Mouse (Mus musculus) urinary bladder, postnatal 14 days (tissue): ENCODE measurements around the gene Cfap74.
"Not testable (repeated sequence)": the region's sequence is repeated elsewhere in the genome, so short reads cannot be mapped to it uniquely, and the experiment has no call there.

Experiments used
- DNase-seq: peaks from one replicate; pipeline ENCODE4 v3.0.0; 2021; ENCODE audit warnings: low spot score

Cfap74 gene

DNA sequence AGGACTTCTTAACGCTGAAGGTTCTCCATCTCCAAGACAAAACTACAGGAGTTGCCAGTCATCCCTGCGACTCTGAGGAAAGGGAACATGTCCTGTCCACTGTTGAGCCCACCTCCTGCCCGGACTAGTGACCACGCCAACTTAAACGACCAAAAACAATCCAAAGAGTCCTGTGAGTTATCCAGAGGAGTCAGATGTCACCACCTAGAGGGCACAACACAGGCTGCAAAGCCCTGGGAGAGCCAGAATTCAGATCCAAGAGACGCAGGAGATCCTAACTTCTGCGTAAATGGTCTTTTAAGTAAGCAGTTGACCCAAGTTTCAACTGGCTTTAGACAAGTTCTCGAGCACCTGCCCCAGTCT is 314 bp upstream of the Cfap74 start:
- no peak for DNase-seq

DNA sequence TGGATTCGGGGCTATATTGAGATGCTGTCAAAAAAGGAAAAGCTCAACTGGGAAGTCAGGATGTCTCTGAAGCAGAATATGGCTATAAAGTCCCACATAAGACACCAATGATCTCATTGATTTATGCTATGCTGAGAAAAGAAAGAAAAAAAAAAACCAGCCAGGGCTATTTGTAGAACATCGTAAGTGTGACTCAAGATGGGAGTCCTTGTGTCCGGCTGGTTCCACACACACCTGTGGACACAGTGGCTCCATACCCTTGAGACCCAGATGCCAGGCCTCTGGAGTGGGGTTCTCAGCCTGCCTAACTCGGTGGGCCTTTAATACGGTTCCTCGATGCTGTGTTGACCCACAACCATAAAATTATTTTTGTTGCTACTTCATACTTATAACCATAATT is 3.1 kb downstream of the Cfap74 start:
- DNase-seq: no peak

DNA sequence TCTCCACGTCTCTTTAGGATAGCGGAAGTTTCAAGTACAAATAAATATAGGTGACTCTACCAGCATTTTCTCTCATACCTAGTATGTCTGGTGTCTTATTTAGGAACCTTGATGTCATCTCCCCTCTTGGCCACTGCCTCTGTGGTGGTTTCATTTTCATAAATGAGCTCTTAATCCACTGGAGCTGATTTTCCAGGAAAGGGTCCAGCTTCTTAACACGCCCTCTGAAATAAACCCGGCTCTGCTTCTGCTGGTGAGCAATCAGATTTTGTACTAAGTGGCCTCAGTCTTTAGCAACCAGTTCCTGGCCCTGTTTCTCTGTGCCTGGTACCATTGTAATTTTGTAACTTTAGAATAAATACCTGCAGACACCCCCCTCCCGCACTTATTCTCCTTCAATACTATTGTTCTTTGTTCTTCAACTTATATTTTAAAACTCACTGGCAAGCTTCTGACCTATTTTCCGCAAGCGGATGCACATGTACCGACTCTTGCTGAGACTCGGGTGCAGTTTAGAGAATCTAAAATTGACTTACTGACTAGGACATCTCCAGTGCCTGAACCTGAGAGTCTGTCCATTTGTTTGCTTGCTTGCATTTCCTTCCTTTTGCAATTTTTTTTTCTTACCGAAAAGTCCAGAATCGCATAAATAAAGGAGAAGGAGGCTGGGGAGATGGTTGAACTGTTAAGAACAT is 4.8 kb downstream of the Cfap74 start:
- no peak for DNase-seq

DNA sequence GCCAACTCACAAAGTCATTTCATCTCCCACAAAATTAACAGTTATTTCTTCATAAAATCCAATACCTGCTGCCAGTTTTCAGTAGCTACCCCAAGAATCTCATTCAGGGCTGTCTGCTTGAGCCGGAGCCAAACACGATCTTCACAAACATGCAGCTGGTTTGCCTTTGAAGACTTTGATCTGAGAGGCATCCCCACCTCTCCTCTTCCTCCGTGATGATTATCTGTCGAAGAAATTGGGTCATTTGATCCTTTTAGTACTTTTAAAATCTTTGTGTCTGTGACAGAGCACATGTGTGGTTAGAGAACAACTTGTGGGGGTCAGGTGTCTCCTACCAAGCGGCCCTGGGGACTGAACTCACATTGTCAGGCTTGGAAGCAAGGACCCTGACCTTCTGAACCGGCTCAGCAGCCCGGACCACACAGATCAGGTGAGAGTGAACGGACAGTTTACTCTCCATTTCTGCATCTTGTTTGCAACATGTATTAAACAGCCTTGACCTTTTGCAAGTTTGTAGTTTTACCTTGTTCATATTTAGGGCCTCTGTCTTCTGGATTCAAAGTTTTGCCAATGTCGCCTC is 5.8 kb downstream of the Cfap74 start:
- DNase-seq: no peak

DNA sequence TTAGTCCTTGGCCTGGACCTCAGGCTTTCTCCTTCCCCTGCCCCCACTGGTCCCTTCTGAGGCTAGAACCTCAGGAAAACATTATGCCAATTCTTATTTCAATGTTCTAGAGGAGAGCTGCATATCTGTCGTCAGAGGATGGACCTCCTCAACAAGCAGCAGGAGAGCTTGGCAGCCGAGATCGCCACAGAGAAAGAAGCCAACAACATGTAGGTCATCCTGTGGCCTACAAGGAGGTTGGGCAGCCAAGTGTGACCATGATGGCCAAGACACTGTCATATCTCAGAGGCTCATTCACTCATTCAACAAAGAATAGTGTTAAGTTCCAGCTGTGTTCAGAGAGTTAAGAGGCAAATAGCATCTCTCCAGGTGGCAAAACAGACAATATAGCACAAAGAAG is 11.1 kb downstream of the Cfap74 start:
- no peak for DNase-seq

DNA sequence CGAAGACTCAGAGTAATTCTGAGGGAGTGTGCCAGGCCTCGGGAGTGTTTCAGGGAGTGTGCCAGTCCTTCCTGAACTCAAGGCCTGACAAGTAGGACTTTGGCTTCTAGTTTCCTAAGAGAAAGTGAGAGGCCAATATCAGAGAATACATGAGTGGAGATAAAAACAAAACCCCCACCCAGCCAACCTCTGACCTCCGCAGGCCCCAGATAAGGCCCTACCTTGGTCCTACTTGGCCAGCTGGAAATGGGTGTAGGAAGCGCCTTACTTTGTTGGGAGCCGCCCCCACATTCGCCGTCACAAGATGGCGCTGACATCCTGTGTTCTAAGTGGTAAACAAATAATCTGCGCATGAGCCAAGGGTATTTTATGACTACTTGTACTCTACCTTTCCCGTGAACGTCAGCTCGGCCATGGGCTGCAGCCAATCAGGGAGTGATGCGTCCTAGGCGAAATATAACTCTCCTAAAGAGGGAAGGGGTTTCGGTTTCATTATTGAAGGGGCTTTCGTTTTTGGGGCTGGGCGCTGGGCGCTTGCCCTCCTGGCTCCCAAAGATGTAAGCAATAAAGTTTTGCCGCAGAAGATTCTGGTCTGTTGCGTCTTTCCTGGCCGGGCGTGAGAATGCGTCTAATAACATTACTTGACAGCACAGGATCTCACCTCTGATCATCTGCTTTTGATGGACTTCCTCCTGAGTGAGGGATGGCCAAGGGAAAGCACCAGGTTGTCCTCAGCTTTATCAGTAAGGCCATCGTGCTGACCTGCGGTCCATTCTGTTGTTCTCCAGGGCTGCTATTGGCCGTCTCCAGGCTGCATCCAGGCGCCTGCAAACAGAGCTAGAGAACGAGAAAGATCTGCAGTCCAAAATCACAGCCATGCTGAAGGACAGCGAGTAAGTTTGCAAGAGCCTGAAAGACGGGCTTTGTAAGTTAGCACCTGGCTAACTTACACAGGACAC is 12.7 kb downstream of the Cfap74 start:
- DNase-seq: not testable (repeated sequence)

DNA sequence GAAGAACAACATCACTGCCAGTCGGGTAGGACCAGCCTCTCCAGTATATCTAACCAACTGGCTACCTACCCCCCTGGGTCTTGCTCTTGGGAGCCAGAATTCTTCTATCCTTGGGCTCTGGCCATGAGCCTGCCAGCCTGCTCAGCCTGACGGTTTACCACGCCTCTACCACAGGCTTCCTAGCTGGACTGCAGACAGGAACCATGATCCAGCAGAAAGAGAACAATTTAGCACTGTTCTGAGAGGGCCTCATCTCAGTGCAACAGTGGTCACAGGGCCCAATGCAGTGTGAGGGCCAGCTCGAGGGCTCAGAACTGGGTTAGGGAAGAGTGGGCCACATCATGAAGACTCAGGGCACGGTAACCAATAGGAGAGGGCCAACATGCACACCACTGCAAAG is 15.0 kb downstream of the Cfap74 start:
- DNase-seq: no peak

DNA sequence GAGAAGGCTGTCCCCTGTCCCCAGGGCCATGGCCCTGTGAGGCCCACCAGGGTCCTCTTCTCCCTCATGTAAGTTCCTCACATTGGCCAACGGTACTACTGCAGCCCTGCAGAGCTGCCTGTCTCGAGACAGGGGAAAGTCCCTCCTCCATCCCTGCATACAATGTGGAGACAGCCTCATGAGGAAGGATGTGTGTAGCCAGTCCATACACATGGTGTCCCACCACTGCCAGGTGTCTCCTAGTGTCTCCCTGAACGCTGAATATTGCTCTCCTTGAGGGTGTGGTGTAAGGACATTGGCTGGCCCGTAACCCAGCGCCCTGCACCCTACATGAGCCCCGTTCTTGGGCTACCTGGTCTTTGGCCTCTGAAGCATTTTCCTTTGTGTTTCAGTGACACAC is 17.3 kb downstream of the Cfap74 start:
- DNase-seq: no peak

DNA sequence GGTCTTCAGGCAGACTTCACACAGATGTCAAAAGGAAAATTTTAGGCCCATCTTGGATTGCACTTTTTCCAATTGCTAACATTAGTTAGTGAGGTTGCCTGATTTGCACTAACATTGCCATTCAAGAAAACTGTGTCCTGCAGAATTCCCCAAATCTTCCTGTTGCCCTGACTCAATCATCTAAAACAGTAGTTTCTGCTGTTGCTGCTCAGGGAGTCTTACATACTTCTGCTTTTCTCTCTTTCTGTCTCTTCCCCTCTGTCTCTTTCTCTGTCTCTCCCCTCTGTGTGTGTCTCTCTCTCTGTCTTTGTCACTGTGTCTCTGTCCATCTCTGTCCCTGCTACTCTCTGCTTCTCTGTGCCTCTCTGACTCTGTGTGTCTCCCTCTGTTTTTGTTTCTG is 19.5 kb downstream of the Cfap74 start:
- no peak for DNase-seq

DNA sequence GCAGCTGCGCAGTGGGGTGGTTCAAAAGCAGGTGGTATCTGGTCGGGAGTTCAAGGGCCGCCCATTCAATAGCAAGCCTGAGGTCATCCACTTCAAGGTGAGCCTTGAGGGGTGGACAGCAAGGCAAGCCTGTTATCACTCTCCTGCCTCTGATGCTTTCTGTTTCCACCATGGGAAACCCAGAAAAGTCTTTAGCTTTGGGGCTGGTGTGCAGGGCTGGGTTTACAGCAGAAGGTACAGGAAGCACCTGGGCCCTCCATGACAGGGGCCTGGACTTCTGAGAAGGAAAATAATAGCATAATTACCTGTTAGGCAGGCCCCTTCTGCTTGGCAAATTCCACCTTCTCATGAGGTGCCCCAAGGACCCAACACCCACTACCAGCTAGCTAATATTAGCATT is 20.2 kb downstream of the Cfap74 start:
- no peak for DNase-seq

DNA sequence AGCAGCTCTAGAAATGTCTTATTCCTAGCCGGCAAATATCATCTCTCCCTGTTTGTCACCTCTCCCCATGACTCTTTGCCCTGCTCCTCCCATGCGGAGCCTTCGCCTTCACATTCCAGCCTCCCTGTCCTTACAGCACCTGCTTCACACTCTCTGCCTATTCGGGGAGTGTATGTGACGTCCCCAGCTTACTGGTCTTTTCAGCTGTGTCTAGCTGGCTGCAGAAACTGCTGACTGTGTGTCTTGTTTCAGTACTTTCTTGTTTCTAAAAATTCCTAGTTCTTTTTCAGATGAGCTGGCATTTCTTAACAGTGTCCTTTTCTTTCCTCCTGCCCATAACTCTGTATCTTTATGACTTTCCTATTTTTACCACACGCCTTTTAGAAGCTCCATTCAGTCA is 23.4 kb downstream of the Cfap74 start:
- no peak for DNase-seq

DNA sequence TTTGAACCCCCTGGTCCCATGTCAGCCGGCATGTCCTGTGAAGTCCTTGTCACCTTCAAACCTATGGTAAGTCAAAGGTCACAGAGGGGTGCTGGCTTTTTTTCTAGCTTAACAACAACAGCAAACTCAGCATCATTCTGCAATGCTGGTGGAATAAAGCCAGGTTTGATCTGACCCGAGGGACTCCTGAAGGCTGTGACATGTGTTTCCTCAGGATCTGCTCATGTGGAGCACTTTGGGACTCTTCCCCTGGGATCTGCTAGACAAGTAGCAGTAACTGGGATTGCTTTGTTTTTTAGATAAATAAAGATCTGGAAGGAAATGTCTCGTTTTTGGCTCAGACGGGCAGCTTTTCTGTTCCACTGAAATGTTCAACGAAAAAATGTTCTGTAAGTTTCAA is 25.0 kb downstream of the Cfap74 start:
- DNase-seq: no peak

DNA sequence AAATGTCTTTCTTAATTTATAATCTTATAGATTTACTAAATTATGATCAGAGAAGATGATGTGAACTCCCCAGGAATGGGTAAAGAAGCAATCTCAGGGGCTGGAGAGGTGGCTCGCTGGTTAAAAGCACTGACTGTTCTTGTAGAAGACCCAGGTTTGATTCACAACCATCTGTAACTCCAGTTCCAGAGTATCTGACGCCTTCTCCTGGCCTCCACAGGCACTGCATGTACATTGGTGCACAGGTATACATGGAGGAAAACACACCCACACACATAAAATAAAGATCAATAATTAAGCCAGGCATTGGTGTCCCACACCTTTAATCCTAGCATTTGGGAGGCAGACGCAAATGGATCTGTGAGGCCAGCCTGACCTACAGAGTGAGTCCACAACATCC is 33.8 kb downstream of the Cfap74 start:
- no peak for DNase-seq

DNA sequence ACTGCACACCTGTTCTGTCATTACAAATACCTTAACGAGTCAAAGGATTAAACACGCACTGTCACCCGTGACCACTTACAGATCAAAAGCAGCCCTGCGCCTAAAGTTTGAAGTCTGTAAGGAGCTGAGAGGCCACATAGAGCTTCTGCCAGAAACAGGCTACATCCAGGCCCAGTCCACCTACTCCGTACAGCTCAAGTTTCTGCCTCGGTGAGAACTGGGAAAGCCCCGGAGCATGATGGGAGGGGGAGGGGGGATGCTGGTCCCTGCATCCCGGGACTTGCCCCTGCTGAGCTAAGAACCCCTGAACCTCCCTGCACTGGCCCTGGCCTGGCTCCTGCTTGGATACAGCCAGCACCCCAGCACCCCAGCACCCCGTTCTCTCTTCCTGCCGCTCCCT is 42.6 kb downstream of the Cfap74 start:
- DNase-seq: no peak

DNA sequence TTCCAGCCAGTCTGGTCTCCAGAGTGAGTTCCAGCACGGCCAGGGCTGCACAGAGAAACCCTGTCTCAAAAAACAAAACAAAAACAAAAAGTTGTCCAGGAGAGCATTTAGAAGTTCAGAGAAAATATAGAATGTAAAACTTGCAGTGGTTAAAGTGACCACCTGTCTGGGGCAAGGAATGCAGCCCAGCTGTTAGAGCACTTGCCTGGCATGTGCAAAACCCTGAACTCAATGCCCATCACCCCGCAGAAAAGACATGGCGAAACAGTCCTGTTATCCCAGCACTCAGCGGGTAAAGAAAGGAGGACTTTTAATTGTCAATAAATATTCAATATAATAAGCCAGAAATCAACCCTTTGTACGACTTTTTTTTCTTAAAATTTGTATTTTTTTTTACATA is 49.6 kb downstream of the Cfap74 start:
- no peak for DNase-seq

DNA sequence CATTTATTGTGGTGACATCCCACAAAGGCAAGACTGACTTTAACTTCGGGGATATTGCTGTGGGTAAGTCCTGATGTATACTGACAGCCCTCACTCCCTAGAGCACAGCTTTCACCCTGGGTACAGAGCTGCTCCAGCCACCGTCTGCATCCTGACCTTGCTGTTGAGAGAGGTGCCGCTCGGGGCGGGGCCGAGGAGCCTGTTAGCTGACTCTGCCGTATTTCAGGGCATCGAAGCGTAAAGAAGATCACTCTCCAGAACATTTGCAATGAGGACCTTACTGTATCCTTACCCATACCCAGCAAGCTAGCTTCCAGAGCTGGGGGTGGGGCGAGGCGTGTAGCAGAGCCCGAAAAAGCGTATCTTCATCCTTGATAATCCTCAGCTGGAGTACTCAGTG is 54.1 kb downstream of the Cfap74 start:
- DNase-seq: no peak

DNA sequence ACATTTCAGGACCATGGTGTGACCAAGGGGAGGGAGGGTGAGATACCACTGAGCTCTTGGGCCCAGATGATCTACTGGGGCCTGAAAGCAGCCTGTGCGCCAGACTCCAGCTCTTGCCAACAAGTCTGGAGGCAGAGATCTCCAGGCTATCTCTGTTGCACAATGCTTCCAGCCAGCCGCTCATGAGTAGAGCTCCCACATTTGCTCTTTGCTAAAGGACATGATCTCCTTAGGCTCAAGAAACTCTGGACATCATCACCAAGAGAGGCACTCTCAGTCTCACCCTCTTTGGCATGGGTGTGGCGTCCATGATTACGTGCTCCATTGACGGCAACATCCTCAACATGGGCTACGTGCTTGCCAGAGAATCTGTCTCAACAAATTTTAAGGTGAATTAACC is 54.6 kb downstream of the Cfap74 start:
- no peak for DNase-seq

DNA sequence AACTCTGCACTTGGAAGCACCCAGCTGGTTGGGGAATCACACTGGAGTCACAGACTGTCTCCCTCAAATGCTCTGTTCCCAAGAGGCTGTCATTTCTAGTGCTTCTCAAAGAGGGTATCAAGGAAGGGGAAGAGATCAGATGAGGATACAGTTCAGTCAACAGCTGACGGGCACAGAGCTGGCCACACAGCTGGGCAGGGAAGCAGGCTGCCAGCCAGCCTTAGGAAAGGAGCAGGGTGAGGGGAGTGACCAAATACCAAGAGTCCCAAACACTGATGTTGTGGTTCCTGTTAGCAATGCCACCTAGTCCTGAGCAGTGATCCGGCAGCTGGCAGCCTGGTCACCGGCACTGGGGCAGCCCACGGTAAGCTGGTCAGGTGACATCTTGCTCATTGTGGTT is 55.1 kb downstream of the Cfap74 start:
- DNase-seq: no peak

DNA sequence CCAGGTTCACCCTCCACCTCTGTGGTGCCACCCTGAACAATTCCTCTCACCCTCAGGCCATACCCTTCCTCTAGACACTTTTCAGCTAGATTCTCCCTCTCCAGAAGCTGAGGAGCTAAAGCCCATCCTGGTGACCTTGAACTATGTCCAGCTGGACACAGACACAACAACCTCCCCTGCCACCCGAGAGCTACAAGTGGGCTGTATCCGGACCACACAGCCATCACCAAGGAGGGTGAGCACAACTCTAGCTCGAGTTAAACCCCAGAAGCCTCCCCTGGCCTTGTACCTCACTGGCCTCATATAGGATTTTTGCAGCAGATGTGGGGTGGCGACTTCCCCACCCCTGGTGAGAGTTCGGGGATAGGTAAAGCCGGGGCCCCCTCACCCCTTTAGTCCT is 56.6 kb downstream of the Cfap74 start:
- no peak for DNase-seq

DNA sequence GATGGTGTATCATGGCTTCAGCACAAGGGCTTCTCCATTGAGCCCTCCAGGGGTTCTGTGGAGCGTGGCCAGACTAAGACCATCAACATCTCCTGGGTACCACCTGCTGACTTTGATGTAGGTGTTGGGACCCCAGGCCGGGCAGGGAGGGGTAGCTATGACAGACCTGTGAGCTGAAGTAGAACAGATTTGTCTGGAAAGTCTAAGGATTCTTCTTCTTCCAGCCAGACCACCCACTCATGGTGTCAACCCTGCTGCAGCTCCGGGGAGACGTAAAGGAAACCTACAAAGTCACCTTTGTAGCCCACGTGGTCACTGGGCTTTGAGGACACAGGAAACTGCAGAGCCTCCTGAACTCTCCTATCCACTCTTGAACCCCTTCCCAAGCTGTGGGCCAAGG is 57.1 kb downstream of the Cfap74 start:
- no peak for DNase-seq

DNA sequence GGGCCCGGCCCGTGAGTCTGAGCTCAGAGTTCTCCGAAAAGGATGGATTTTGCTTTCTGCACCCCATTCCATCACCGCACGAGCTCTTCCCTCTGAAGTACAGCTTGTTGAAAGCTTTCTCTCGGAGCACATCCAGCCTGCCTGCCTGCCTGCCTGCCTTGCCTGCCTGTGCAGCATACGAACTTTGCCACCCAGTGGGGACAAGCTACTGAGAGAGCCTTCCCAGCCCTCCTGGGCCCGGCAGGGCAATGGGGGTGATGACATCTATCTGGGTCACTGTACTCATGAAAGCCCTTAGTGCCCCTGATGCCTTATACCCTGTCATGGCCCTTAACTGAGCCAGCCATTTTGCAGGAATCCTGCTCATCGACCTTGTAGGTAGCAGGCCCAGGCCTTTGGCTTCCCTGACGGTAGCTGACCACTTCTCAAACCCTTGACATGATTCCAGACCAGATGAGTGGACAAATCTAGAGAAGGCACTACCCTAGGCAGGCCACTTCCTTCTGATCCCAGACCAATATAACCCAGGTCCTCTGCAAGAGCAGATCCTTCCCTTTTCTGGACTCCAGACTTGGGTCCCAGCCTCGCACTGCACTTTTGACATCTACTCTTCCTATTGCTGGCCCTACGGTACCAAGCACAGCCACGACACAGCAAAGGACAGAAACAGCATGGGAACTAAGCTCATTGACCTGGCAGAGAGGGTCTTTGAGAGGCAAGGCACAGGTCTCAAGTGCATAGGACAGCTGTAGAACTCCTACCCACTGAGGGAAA is 58.4 kb downstream of the Cfap74 start:
- DNase-seq: no peak

DNA sequence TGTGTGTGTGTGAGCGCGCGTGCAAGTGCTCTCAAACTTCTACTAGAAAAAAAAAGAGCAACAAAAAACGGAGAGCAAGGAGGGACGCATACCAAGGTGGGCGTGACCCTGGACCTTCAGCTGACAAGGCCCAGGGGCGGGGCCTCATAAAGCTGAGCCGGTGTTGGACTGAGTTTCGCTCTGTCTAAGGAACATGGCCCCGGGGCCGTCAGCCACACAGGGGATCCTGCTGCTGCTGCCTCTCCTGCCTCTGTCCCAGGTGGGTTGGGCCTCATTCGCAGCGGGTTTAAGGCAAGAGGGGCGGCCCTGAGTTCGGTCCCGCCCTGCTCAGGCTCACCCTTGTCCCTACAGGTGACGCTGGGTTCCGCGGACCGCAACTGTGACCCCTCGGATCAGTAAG is 60.0 kb downstream of the Cfap74 start, which contains the start of gene Tmem52:
TSS of gene Tmem52 (plus strand) at position 163 of the 400 bp plus-strand sequence.
- peak; percentile 68 for DNase-seq
